Mouse (Mus musculus) c-Kit-positive CD71-positive TER-119-negative erythroid progenitor cells, embryonic 14.5 days (primary cell): ENCODE results near the gene Stat1.

Source experiments
- DNase-seq: peaks from one replicate; pipeline ENCODE4 v3.0.0-alpha.2; 2013; ENCODE audit warnings: low read depth

Gene Stat1

DNA sequence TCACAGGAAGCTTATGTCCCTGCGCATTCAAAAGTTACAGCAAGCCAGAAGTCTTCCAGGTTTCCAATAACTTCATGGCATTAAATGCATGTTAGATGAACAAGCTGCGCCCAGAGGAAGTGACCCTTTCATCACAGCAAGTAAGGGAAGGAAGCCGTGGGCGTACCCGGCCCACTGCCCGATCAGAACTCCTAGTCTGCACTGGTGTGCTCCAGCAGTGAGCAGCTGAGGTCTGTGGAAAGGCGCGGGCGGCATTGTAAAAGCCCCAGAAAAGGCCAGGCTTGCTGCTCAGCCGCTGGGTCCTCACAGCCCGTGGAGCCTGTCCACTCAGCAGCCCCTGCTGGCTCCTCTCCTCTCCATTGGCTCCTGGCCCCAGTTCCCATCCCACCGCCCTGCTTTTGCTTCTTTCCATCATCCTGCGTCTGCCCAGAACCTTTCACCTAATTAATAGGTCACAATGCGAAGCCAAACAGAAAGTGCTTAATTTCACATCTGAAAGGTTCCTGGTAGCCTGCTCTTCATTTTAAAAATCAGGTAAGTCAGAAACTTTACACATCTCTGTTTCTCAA, 47.5 kb downstream of the Stat1 start:
- DNase-seq = no peak

DNA sequence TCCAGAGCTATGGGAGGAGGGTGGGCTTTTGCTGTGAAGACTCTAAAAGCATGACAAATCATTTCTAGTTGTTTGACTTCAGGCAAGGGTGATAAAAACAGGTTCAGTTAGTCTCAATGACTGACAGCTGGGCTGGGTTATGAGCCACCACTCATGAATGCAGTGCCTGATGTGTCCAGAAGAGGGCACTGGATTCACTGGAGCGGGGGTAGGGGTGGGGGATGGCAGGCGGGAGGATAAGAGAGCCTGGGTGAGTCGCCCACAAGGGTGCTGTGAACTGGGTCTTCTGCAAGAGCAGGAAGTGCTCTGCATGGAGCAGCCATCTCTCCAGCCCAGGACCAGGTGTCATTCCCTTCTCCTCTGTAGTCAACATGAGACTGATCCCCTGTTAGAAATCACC, 50.8 kb downstream of the Stat1 start:
- no peak for DNase-seq

DNA sequence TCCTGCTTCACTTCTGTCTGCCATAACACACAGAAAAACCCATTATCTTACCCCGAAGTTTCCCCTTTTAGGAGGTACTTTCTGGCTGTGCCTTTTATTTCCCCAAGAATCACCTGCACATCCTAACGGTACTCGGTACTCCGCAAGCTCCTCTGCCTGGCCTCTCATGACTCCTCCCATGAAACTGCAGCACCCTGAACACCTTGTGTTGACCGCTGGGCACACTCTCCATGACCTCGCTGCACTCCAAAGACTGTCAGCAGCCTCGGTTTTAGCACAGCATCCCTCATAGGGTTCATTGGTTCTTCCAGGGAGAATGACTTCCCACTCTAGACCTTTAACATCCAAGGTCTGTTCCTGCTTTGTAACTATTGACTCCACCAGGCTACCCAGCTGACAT, 51.5 kb downstream of the Stat1 start:
- DNase-seq = no peak

GRCm38 (mm10) chr1:52171271-52171670, 52.0 kb downstream of the Stat1 start:
- no peak for DNase-seq

GRCm38 (mm10) chr1:52175321-52175720, 56.1 kb downstream of the Stat1 start:
- DNase-seq = no peak

DNA sequence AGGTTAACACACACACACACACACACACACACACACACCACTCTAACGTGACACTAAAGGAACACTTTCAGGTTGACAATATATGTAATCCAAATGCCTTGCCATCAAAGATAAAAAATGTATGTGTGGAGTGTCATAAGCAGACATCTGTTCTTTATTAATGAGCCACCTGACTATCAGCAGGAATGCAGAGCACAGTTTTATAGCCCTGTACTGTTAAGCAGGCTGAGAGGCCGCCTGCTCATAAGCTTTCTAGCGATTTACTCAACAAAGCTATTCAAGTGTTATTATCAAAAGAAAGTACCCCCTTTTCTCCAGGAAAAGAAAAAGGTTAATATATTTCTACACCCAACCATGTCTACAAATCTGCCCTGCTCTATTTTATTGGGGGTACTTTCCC, 56.7 kb downstream of the Stat1 start:
- DNase-seq = no peak

DNA sequence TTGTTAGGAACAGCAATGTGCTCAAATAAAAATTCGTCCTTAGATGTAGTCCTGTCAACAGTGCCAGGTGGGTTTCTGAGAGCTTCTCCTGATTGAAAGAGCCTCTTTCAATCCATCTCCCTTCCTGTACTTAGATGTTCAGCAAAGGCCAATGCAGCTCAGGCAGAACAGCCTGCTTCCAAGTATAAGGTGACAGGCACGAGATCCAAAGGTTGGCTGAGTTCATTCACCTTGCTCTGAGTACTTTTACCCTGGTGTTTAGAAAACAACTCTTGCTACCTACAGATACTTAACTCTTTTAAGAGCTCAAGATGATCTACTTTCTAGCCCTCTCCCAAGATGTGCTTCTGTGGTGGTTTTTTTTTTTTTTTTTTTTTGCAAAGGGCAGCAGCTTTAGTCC, 57.8 kb downstream of the Stat1 start:
- no peak for DNase-seq

GRCm38 (mm10) chr1:52179939-52180568, 60.8 kb downstream of the Stat1 start:
- no peak for DNase-seq

DNA sequence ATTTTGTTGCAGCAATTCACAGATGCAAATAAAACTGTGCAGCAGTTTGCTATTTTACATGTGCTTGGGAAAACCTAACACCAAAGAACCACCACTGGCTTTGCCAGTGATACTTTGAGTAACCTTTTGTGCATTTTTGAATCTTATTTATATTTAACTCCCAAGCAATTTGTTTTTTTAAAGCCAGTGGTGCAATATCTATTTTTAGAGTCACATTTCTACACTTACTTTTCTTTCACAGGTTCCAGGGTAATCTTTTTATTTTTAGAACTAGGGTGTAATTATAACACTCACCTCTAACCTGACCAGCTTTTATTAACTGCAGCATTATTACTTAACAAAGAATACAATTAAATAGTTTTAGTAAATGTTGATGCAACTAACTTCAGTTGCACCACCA, 62.8 kb downstream of the Stat1 start:
- no peak for DNase-seq

DNA sequence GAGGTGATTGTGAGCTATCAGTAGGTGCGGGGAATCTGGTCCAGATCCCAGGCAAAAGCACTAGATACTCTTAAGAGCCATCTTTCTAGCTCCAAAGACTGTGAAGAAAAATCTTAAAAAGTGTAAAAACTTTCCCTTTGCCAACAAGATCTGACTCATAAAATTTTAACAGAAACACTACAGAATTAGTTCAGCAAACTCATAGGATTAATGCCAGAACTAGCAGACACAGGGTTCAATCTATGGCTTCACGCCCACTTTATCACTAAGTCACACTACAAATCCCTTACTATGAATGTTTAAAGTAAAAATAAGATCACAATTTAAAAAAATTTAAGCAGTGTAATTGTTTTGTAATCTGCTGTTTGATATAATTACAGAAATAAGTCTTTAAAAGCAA, 63.8 kb downstream of the Stat1 start:
- DNase-seq = no peak
